Mouse (Mus musculus) MEL (cell line): Measurements from ENCODE around the gene Etfbkmt. TPM values are rescaled to one million over a fixed set of nuclear protein-coding genes. Genes with fewer than 3 reads are reported as not detected.

Experiments used
- DNase-seq: peaks from one replicate; pipeline ENCODE4 v3.0.0; 2011; ENCODE audit warnings: low read depth, low spot score
- H3K27ac ChIP-seq: 2 replicates; pipeline ENCODE4 v1.5.1; 2012; ENCODE audit warnings: low read depth, mild to moderate bottlenecking, control low read depth, low read length, moderate library complexity; ENCODE audit not compliant: control insufficient read depth
- H3K27me3 ChIP-seq, 2 experiments: fragments of 150-350 bp in 1 of 2; sonication (generic) in 1 of 2; 2 replicates each; pipeline ENCODE4 v1.6.1; 2012; ENCODE audit warnings: low read length in 2 of 2, mild to moderate bottlenecking in 2 of 2, improper control_type of control experiment in 1 of 2, moderate library complexity in 1 of 2; ENCODE audit not compliant: insufficient read depth in 2 of 2, control insufficient read depth in 1 of 2
- H3K36me3 ChIP-seq, 2 experiments: 2 replicates each; pipeline ENCODE4 v1.6.1; 2012 to 2014; ENCODE audit warnings: low read length in 2 of 2, improper control_type of control experiment in 1 of 2, inconsistent platforms in 1 of 2, mild to moderate bottlenecking in 1 of 2; ENCODE audit not compliant: insufficient read depth in 2 of 2, control insufficient read depth in 1 of 2
- H3K4me1 ChIP-seq, 2 experiments: fragments of 150-350 bp in 1 of 2; sonication (generic) in 1 of 2; 2 replicates each; pipeline ENCODE4 v1.6.1; 2012; ENCODE audit warnings: low read length in 2 of 2, improper control_type of control experiment in 1 of 2, mild to moderate bottlenecking in 1 of 2; ENCODE audit not compliant: insufficient read depth in 2 of 2, control insufficient read depth in 1 of 2
- H3K4me3 ChIP-seq, 2 experiments: fragments of 150-350 bp in 1 of 2; sonication (generic) in 1 of 2; 2 replicates each; pipeline ENCODE4 v1.5.1; 2012; ENCODE audit warnings: low read depth in 2 of 2, low read length in 2 of 2, mild to moderate bottlenecking in 2 of 2, moderate library complexity in 2 of 2, control low read depth in 1 of 2, improper control_type of control experiment in 1 of 2; ENCODE audit not compliant: control insufficient read depth in 1 of 2, insufficient read depth in 1 of 2
- H3K79me2 ChIP-seq: 2 replicates; pipeline ENCODE4 v1.6.1; 2012; ENCODE audit warnings: mild to moderate bottlenecking, low read length, moderate library complexity; ENCODE audit not compliant: control insufficient read depth, poor library complexity, insufficient read depth
- H3K9ac ChIP-seq: 2 replicates; pipeline ENCODE4 v1.6.1; 2012; ENCODE audit warnings: low read depth, mild to moderate bottlenecking, control low read depth, low read length, moderate library complexity; ENCODE audit not compliant: control insufficient read depth, poor library complexity, severe bottlenecking
- H3K9me3 ChIP-seq: fragments of 150-350 bp; sonication (generic); replicated peaks from 2 replicates; pipeline ENCODE4 v1.6.1; 2012; ENCODE audit warnings: mild to moderate bottlenecking, low read length, improper control_type of control experiment, moderate library complexity; ENCODE audit not compliant: insufficient read depth
- BHLHE40 ChIP-seq: IDR thresholded peaks from 2 replicates; pipeline ENCODE4 v1.6.1; 2012; ENCODE audit warnings: low read depth, mild to moderate bottlenecking, inconsistent platforms, low read length, improper control_type of control experiment, borderline replicate concordance
- CHD1 ChIP-seq: IDR thresholded peaks from 2 replicates; pipeline ENCODE4 v1.6.1; 2012; ENCODE audit warnings: low read depth, mild to moderate bottlenecking, inconsistent platforms, low read length, improper control_type of control experiment
- CHD2 ChIP-seq: IDR thresholded peaks from 2 replicates; pipeline ENCODE4 v1.6.1; 2011; ENCODE audit warnings: low read length, improper control_type of control experiment
- CTCF ChIP-seq, 3 experiments: IDR thresholded peaks in 2 of 3; conservative IDR thresholded peaks in 1 of 3; 2 replicates each; pipeline ENCODE4 v1.5.1; 2011 to 2012; ENCODE audit warnings: low read length in 3 of 3, low read depth in 2 of 3, mild to moderate bottlenecking in 2 of 3, improper control_type of control experiment in 1 of 3, inconsistent platforms in 1 of 3, mixed read lengths in 1 of 3, moderate library complexity in 1 of 3; ENCODE audit not compliant: control insufficient read depth in 1 of 3, insufficient read depth in 1 of 3, poor library complexity in 1 of 3, severe bottlenecking in 1 of 3
- ELF1 ChIP-seq: IDR thresholded peaks from 2 replicates; pipeline ENCODE4 v1.6.1; 2014; ENCODE audit warnings: low read depth, mild to moderate bottlenecking, inconsistent platforms, low read length, improper control_type of control experiment, moderate library complexity
- ETS1 ChIP-seq: IDR thresholded peaks from 2 replicates; pipeline ENCODE4 v1.6.1; 2012; ENCODE audit warnings: low read depth, mild to moderate bottlenecking, inconsistent platforms, low read length, improper control_type of control experiment, moderate library complexity
- GABPA ChIP-seq: IDR thresholded peaks from 2 replicates; pipeline ENCODE4 v1.6.1; 2012; ENCODE audit warnings: low read depth, mild to moderate bottlenecking, inconsistent platforms, low read length, improper control_type of control experiment, moderate library complexity
- GATA1 ChIP-seq: IDR thresholded peaks from 2 replicates; pipeline ENCODE4 v1.6.1; 2011; ENCODE audit warnings: low read depth, low read length, improper control_type of control experiment
- HCFC1 ChIP-seq: IDR thresholded peaks from 2 replicates; pipeline ENCODE4 v1.6.1; 2012; ENCODE audit warnings: low read depth, mild to moderate bottlenecking, inconsistent platforms, low read length, improper control_type of control experiment, moderate library complexity
- JUND ChIP-seq: IDR thresholded peaks from 2 replicates; pipeline ENCODE4 v1.6.1; 2011; ENCODE audit warnings: low read depth, mild to moderate bottlenecking, improper control_type of control experiment, low read length
- KAT2A ChIP-seq: conservative IDR thresholded peaks from 2 replicates; pipeline ENCODE4 v1.6.1; 2012; ENCODE audit warnings: low read depth, low read length, improper control_type of control experiment, inconsistent platforms
- MAFK ChIP-seq: IDR thresholded peaks from 2 replicates; pipeline ENCODE4 v1.6.1; 2011; ENCODE audit warnings: low read depth, mild to moderate bottlenecking, low read length, improper control_type of control experiment, borderline replicate concordance
- MAX ChIP-seq: IDR thresholded peaks from 2 replicates; pipeline ENCODE4 v1.6.1; 2011; ENCODE audit warnings: low read length, improper control_type of control experiment
- MEF2A ChIP-seq: IDR thresholded peaks from 2 replicates; pipeline ENCODE4 v1.6.1; 2014; ENCODE audit warnings: low read depth, mild to moderate bottlenecking, inconsistent platforms, low read length, improper control_type of control experiment; ENCODE audit not compliant: poor library complexity, insufficient replicate concordance, severe bottlenecking; ENCODE audit errors: extremely low read depth
- MXI1 ChIP-seq: IDR thresholded peaks from 2 replicates; pipeline ENCODE4 v1.6.1; 2011; ENCODE audit warnings: mild to moderate bottlenecking, low read depth, low read length, improper control_type of control experiment
- MYC ChIP-seq: IDR thresholded peaks from 2 replicates; pipeline ENCODE4 v1.6.1; 2011; ENCODE audit warnings: low read depth, mild to moderate bottlenecking, low read length, improper control_type of control experiment, moderate library complexity
- NELFE ChIP-seq: IDR thresholded peaks from 2 replicates; pipeline ENCODE4 v1.6.1; 2011; ENCODE audit warnings: low read depth, low read length, improper control_type of control experiment
- POLR2A ChIP-seq, 2 experiments: IDR thresholded peaks; 2 replicates each; pipeline ENCODE4 v1.6.1; 2011 to 2012; ENCODE audit warnings: low read length in 2 of 2, mild to moderate bottlenecking in 2 of 2, control low read depth in 1 of 2, improper control_type of control experiment in 1 of 2, low read depth in 1 of 2, moderate library complexity in 1 of 2; ENCODE audit not compliant: control insufficient read depth in 1 of 2, insufficient read depth in 1 of 2, poor library complexity in 1 of 2
- POLR2AphosphoS2 ChIP-seq: IDR thresholded peaks from 2 replicates; pipeline ENCODE4 v1.6.1; 2011; ENCODE audit warnings: low read length, improper control_type of control experiment
- RAD21 ChIP-seq: IDR thresholded peaks from 2 replicates; pipeline ENCODE4 v1.6.1; 2011; ENCODE audit warnings: mild to moderate bottlenecking, low read depth, low read length, improper control_type of control experiment
- RCOR1 ChIP-seq: IDR thresholded peaks from 2 replicates; pipeline ENCODE4 v1.6.1; 2012; ENCODE audit warnings: low read depth, mild to moderate bottlenecking, inconsistent platforms, low read length, improper control_type of control experiment
- SIN3A ChIP-seq: IDR thresholded peaks from 2 replicates; pipeline ENCODE4 v1.6.1; 2012; ENCODE audit warnings: low read length, improper control_type of control experiment, inconsistent platforms
- TAL1 ChIP-seq: IDR thresholded peaks from 2 replicates; pipeline ENCODE4 v1.6.1; 2012; ENCODE audit warnings: mild to moderate bottlenecking, inconsistent platforms, low read length, moderate library complexity, mixed read lengths
- TCF12 ChIP-seq: IDR thresholded peaks from 2 replicates; pipeline ENCODE4 v1.6.1; 2014; ENCODE audit warnings: low read depth, mild to moderate bottlenecking, inconsistent platforms, low read length, improper control_type of control experiment, moderate library complexity
- UBTF ChIP-seq: IDR thresholded peaks from 2 replicates; pipeline ENCODE4 v1.6.1; 2012; ENCODE audit warnings: low read depth, mild to moderate bottlenecking, inconsistent platforms, low read length, improper control_type of control experiment, moderate library complexity, borderline replicate concordance; ENCODE audit not compliant: insufficient read depth
- USF1 ChIP-seq: IDR thresholded peaks from 2 replicates; pipeline ENCODE4 v1.6.1; 2014; ENCODE audit warnings: low read depth, mild to moderate bottlenecking, inconsistent platforms, low read length, improper control_type of control experiment, moderate library complexity
- ZC3H11A ChIP-seq: IDR thresholded peaks from 2 replicates; pipeline ENCODE4 v1.6.1; 2012; ENCODE audit warnings: low read depth, mild to moderate bottlenecking, inconsistent platforms, low read length, improper control_type of control experiment
- ZKSCAN1 ChIP-seq: IDR thresholded peaks from 2 replicates; pipeline ENCODE4 v1.6.1; 2012; ENCODE audit warnings: low read depth, mild to moderate bottlenecking, inconsistent platforms, low read length, improper control_type of control experiment, moderate library complexity
- ZNF384 ChIP-seq: IDR thresholded peaks from 2 replicates; pipeline ENCODE4 v1.6.1; 2012; ENCODE audit warnings: low read depth, mild to moderate bottlenecking, inconsistent platforms, low read length, improper control_type of control experiment
- polyA plus RNA-seq, 2 experiments: library from polyadenylated mRNA; stranded (reverse) in 1 of 2; unstranded in 1 of 2; fragments of >175 nt in 1 of 2; fragments of >200 nt in 1 of 2; gene quantifications; 2 replicates each; pipeline versions ENCODE4 v1.2.1 to v1.2.4; 2012; ENCODE audit warnings: low replicate concordance in 2 of 2, low read depth in 1 of 2; ENCODE audit not compliant: insufficient read length in 2 of 2, insufficient read depth in 1 of 2, missing spikeins in 1 of 2
- total RNA-seq: library from RNA; depleted of rRNA; stranded (reverse); fragments of 300-350 nt; gene quantifications from 2 replicates; pipeline ENCODE4 v1.2.3, GENCODE M21; 2012

The Etfbkmt gene
- total and polyA plus RNA-seq, 3 experiments: 3.4 to 5.7 TPM; not detected in 1

- Histone ChIP-seq H3K36me3 (no peaks in the 10 kb centered on the region; a peak in 1 of 4 replicates), H3K4me3 (no peak overlapping the region), H3K9ac (no peak overlapping the region), H3K27me3 (no peaks in the 10 kb centered on the region), H3K27ac (no peak overlapping the region), H3K4me1 (no peaks in the 10 kb centered on the region)
- TF ChIP-seq GATA1 (no peak), KAT2A (no peak), SIN3A (no peak), MAX (no peak), JUND (no peak), POLR2A (IDR thresholded peaks at IDR 0.05; ENCODE audit: control insufficient read depth in 1 of 2, insufficient read depth in 1 of 2, low read depth in 1 of 2, low read length in 2 of 2, poor library complexity in 1 of 2) (no peak), ZKSCAN1 (no peak), MXI1 (no peak), USF1 (no peak), NELFE (no peak), ETS1 (no peak), BHLHE40 (no peak), POLR2AphosphoS2 (no peak)
- TF ChIP-seq, all 39 proteins: peak for 0
- DNase-seq: no peak
- Histone ChIP-seq H3K9me3 (no peaks in the 10 kb centered on the region), H3K79me2 (no peaks in the 10 kb centered on the region)
Measured at GRCm38 (mm10) chr6:149103451-149103850, 36.2 kb upstream of the Etfbkmt start.

- H3K36me3 ChIP-seq: no peaks in the 10 kb centered on the region
- DNase-seq: no peak
- no peak overlapping the region for H3K27ac ChIP-seq
Measured at GRCm38 (mm10) chr6:149107615-149108014, 32.0 kb upstream of the Etfbkmt start.

DNA sequence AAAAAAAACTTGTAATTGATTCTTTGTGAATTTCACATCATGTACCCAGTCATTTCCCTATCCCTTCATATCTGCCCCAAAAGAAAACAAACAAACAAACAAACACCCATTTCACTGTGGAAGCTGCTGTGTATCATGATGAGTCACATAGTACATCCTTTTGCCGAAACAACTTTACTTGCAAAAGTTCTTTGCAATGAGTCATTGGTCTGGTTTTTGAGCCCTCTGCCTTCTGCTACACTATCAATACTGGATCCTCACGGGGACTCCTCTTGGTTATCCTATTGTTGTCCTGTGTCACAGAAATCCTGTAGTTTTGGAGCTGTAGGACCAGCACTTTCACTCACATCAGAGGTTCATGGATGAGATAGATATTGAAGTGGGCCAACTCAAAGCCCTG is 30.7 kb upstream of the Etfbkmt start:
- no peak for DNase-seq
- no peaks in the 10 kb centered on the region for H3K36me3 ChIP-seq
- TF ChIP-seq TCF12: no peak
- TF ChIP-seq CHD1: no peak
- no peak for TF ChIP-seq ZC3H11A
- no peak for TF ChIP-seq MYC
- TF ChIP-seq POLR2A (IDR thresholded peaks at IDR 0.05; ENCODE audit: control insufficient read depth in 1 of 2, insufficient read depth in 1 of 2, low read depth in 1 of 2, low read length in 2 of 2, poor library complexity in 1 of 2): no peak
- TF ChIP-seq ELF1: no peak
- TF ChIP-seq ZNF384: no peak
- TF ChIP-seq KAT2A: no peak
- no peak for TF ChIP-seq UBTF
- no peak for TF ChIP-seq MEF2A
- TF ChIP-seq TAL1: no peak
- no peak for TF ChIP-seq GABPA
- TF ChIP-seq CTCF (IDR thresholded peaks at IDR 0.05 in 2 of 3, conservative IDR thresholded peaks at IDR 0.05 in 1 of 3; ENCODE audit: control insufficient read depth in 1 of 3, insufficient read depth in 1 of 3, low read depth in 2 of 3, low read length in 3 of 3, poor library complexity in 1 of 3, severe bottlenecking in 1 of 3): no peak

More at GRCm38 (mm10) chr6:149107615-149108014, 32.0 kb upstream of the Etfbkmt start:
- Histone ChIP-seq H3K9ac (no peak overlapping the region), H3K27me3 (peaks cover 0 to 2% of the 10 kb centered on the region in 2 experiments; a peak in 1 of 4 replicates), H3K9me3 (no peaks in the 10 kb centered on the region), H3K4me3 (no peak overlapping the region), H3K79me2 (no peaks in the 10 kb centered on the region), H3K4me1 (no peaks in the 10 kb centered on the region)
- no peak for TF ChIP-seq RCOR1
- TF ChIP-seq CHD2: no peak
- TF ChIP-seq UBTF: no peak
- no peak for TF ChIP-seq MYC
- TF ChIP-seq RAD21: no peak
- TF ChIP-seq JUND: no peak
- no peak for TF ChIP-seq HCFC1
- TF ChIP-seq POLR2AphosphoS2: no peak
- TF ChIP-seq MAFK: no peak
- no peak for TF ChIP-seq TAL1
- no peak for TF ChIP-seq ZKSCAN1

More for the DNA sequence above, 30.7 kb upstream of the Etfbkmt start:
- peaks cover 0 to 2% of the 10 kb centered on the region in 2 experiments; a peak in 1 of 4 replicates for H3K27me3 ChIP-seq
- no peak overlapping the region for H3K9ac ChIP-seq
- no peaks in the 10 kb centered on the region for H3K9me3 ChIP-seq
- no peaks in the 10 kb centered on the region for H3K4me1 ChIP-seq
- no peak overlapping the region for H3K27ac ChIP-seq
- H3K79me2 ChIP-seq: no peaks in the 10 kb centered on the region
- no peak overlapping the region for H3K4me3 ChIP-seq
